8 mouse cellular contexts compared by ENCODE assay signal in the genomic region with DNA sequence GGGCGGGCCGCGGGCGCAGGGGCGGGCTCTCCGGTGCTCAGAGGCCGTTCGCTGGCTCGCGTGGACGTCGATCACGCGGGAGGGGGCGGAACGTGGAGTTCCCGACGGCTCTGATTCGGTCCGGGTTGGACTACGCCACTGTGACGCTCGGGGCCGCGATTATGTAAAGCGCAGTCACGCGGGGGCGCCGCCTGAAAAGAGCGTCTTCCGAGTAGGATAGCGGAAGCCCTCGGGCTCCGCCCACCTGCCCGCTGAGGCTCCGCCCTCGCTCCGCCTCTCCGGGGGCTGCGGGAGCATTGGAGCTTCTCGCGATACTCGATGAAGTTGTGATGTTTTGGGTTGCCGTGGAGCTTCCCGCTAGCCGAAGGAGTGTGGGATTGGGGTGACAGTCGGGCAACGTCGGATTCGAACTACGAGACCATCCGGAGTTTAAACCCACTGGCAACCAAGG. TPM values are rescaled to one million over a fixed set of nuclear protein-coding genes. Genes with fewer than 3 reads are reported as not detected.
DNase-seq lines count a peak whose midpoint lies in the region; ATAC-seq and TF ChIP-seq lines count a peak whose summit lies in the region.

TSS of gene Fam76a (minus strand) at position 1 of the 451 bp plus-strand sequence.

- peak within 1 kb of the TSS; percentile 82 for H3K4me2 ChIP-seq in embryonic facial prominence, embryonic 13.5 days
- H3K4me2 ChIP-seq in limb, embryonic 12.5 days, result peak within 1 kb of the TSS; percentile 80
- peak within 1 kb of the TSS; percentile 64 for H3K4me2 ChIP-seq in midbrain, embryonic 15.5 days

- H3K27ac ChIP-seq in embryonic facial prominence, embryonic 13.5 days, result peak within 1 kb of the TSS; percentile 80
- H3K27ac ChIP-seq in kidney, adult 2 months (ENCODE audit: insufficient read depth, low read depth, low read length), result peak within 1 kb of the TSS; percentile 95
- H3K27ac ChIP-seq in limb, embryonic 12.5 days, result peak within 1 kb of the TSS; percentile 84
- H3K27ac ChIP-seq in midbrain, embryonic 15.5 days, result peak within 1 kb of the TSS; percentile 91
- H3K27ac ChIP-seq in spleen, adult 2 months (ENCODE audit: insufficient read depth, low read length), result peak within 1 kb of the TSS; percentile 92

- H3K4me3 ChIP-seq in embryonic facial prominence, embryonic 13.5 days, result peak within 1 kb of the TSS; percentile 96
- H3K4me3 ChIP-seq in kidney, adult 2 months (ENCODE audit: insufficient read depth, low read depth, low read length), result peak within 1 kb of the TSS; percentile 87
- H3K4me3 ChIP-seq in limb, embryonic 12.5 days (replicated peaks), result peak within 1 kb of the TSS; percentile 96
- H3K4me3 ChIP-seq in midbrain, embryonic 15.5 days, result peak within 1 kb of the TSS; percentile 92
- peak within 1 kb of the TSS; percentile 97 for H3K4me3 ChIP-seq in spleen, adult 2 months (ENCODE audit: extremely low read depth, insufficient read depth, insufficient read length)

- TF ChIP-seq POLR2A in kidney, adult 2 months (IDR thresholded peaks at IDR 0.05; ENCODE audit: low read depth, low read length), result peak; percentile 36
- peak; percentile 38; the same call in 1 of the 2 replicates for TF ChIP-seq POLR2A in spleen, adult 2 months (IDR thresholded peaks at IDR 0.05; ENCODE audit: low read depth, low read length)

- H3K9me3 ChIP-seq in embryonic facial prominence, embryonic 13.5 days, result no peaks in the 10 kb centered on the region
- no peaks in the 10 kb centered on the region for H3K9me3 ChIP-seq in limb, embryonic 12.5 days
- H3K9me3 ChIP-seq in midbrain, embryonic 15.5 days, result no peaks in the 10 kb centered on the region

- WGBS in embryonic facial prominence, embryonic 13.5 days, result under 1% methylated on average over 53 of the region's 53 CpGs
- under 1% methylated on average over 53 of the region's 53 CpGs for WGBS in kidney, adult 2 months
- WGBS in limb, embryonic 12.5 days, result under 1% methylated on average over 52 of the region's 53 CpGs
- under 1% methylated on average over 53 of the region's 53 CpGs for WGBS in midbrain, embryonic 15.5 days
- under 1% methylated on average over 53 of the region's 53 CpGs for WGBS in spleen, adult 2 months

- ATAC-seq in embryonic facial prominence, embryonic 13.5 days (ENCODE audit: insufficient number of reproducible peaks, insufficient read depth, low FRiP score, low TSS enrichment, low read depth), result peak; percentile 98
- peak; percentile 98 for ATAC-seq in limb, embryonic 12.5 days (ENCODE audit: insufficient number of reproducible peaks, insufficient read depth, low FRiP score, low TSS enrichment, low read depth)
- ATAC-seq in midbrain, embryonic 15.5 days (replicated peaks), result peak; percentile 99

- H3K36me3 ChIP-seq in embryonic facial prominence, embryonic 13.5 days, result peaks cover 17% of the 10 kb centered on the region
- no peaks in the 10 kb centered on the region for H3K36me3 ChIP-seq in kidney, adult 2 months (ENCODE audit: control insufficient read depth, insufficient read depth, low read length)
- H3K36me3 ChIP-seq in limb, embryonic 12.5 days, result peaks cover 13% of the 10 kb centered on the region
- peaks cover 5% of the 10 kb centered on the region; the same call in 1 of the 2 replicates for H3K36me3 ChIP-seq in midbrain, embryonic 15.5 days (replicated peaks)
- H3K36me3 ChIP-seq in spleen, adult 2 months (ENCODE audit: control insufficient read depth, insufficient read depth, low read length), result 0 out of 2 replicates have a peak, but pooled peaks cover 2% of the 10 kb centered on the region

- H3K27me3 ChIP-seq in embryonic facial prominence, embryonic 13.5 days, result no peaks in the 10 kb centered on the region
- no peaks in the 10 kb centered on the region for H3K27me3 ChIP-seq in kidney, adult 2 months (replicated peaks; ENCODE audit: control insufficient read depth, insufficient read depth, low read length)
- H3K27me3 ChIP-seq in limb, embryonic 12.5 days, result no peaks in the 10 kb centered on the region
- no peaks in the 10 kb centered on the region for H3K27me3 ChIP-seq in midbrain, embryonic 15.5 days (replicated peaks)
- H3K27me3 ChIP-seq in spleen, adult 2 months (ENCODE audit: control insufficient read depth, insufficient read depth, low read length), result no peaks in the 10 kb centered on the region

- H3K9ac ChIP-seq in embryonic facial prominence, embryonic 13.5 days, result peak within 1 kb of the TSS; percentile 92
- peak within 1 kb of the TSS; percentile 85 for H3K9ac ChIP-seq in limb, embryonic 12.5 days (replicated peaks)
- peak within 1 kb of the TSS; percentile 90 for H3K9ac ChIP-seq in midbrain, embryonic 15.5 days

- H3K4me1 ChIP-seq in embryonic facial prominence, embryonic 13.5 days, result peaks cover 10% of the 10 kb centered on the region
- H3K4me1 ChIP-seq in kidney, adult 2 months (ENCODE audit: control insufficient read depth, insufficient read depth, low read length), result peaks cover 8% of the 10 kb centered on the region; the same call in 1 of the 2 replicates
- peaks cover 14% of the 10 kb centered on the region for H3K4me1 ChIP-seq in limb, embryonic 12.5 days (replicated peaks)
- peaks cover 19% of the 10 kb centered on the region for H3K4me1 ChIP-seq in midbrain, embryonic 15.5 days
- no peaks in the 10 kb centered on the region; the same call in 1 of the 2 replicates for H3K4me1 ChIP-seq in spleen, adult 2 months (ENCODE audit: control insufficient read depth, insufficient read depth, insufficient read length)

- TF ChIP-seq CTCF in kidney, adult 2 months (conservative IDR thresholded peaks at IDR 0.05; ENCODE audit: insufficient read depth, insufficient read length, low read depth, low read length), result no peak
- TF ChIP-seq CTCF in spleen, adult 2 months (IDR thresholded peaks at IDR 0.05; ENCODE audit: extremely low read depth, insufficient read depth, insufficient read length, insufficient replicate concordance), result no peak

- DNase-seq in 3134 (ENCODE audit: extremely low read depth, insufficient read length, low spot score), result peak; percentile 100
- peak; percentile 100 for DNase-seq in adrenal gland, postnatal 36 days
- peak; percentile 100 for DNase-seq in heart, adult 18-20 months
- DNase-seq in kidney, adult 2 months, result peak; percentile 100
- DNase-seq in spleen, adult 2 months (ENCODE audit: low read depth in 1 of 2, low spot score in 2 of 2), result peak; percentile 99

RNA-seq across cellular contexts. Expression of gene Fam76a, which starts in this region (rescaled TPM):
- 10 to 100 TPM; 35.5 to 38.6 TPM for total RNA-seq in adrenal gland, postnatal 36 days (2021)
- 44.7 and 47.7 TPM in 2 replicates for polyA plus RNA-seq in embryonic facial prominence, embryonic 13.5 days (2015; fragmentation: Nextera tagmentation; extraction: Ambion mirVana)
- total RNA-seq in heart, adult 18-20 months (2021), result 10 to 100 TPM; 29.0 to 37.7 TPM
- 15.9 and 16.6 TPM in 2 replicates for polyA plus RNA-seq in kidney, adult 2 months (2012; rRNA removed)
- polyA plus RNA-seq in limb, embryonic 12.5 days (2016; fragmentation: Nextera tagmentation; extraction: Ambion mirVana), result 25.8 and 31.7 TPM in 2 replicates
- 44.6 and 45.6 TPM in 2 replicates for polyA plus RNA-seq in midbrain, embryonic 15.5 days (2015; fragmentation: Nextera tagmentation; extraction: Ambion mirVana)
- polyA plus RNA-seq in spleen, adult 2 months (2012; rRNA removed), result 7.2 and 9.1 TPM in 2 replicates

Comparison
In these comparisons a context has a peak if more than half of its experiments do, and no peak if none do; other contexts are left out.
1. Peak in every context shown above with its lines: DNase-seq, ATAC-seq, H3K4me3 ChIP-seq and H3K27ac ChIP-seq.